Mouse (Mus musculus) embryonic fibroblast, embryonic 13.5 days (primary cell): ENCODE measurements around the gene Eif2ak4. TPM values are rescaled to one million over a fixed set of nuclear protein-coding genes. Genes with fewer than 3 reads are reported as not detected.

Source experiments
- H3K27ac ChIP-seq: 2 replicates; pipeline ENCODE4 v1.5.1; 2012; ENCODE audit warnings: low read length, control low read depth, inconsistent platforms; ENCODE audit not compliant: insufficient read depth
- H3K4me1 ChIP-seq: 2 replicates; pipeline ENCODE4 v1.6.1; 2011; ENCODE audit warnings: low read length; ENCODE audit not compliant: control insufficient read depth, insufficient read depth
- H3K4me3 ChIP-seq: 2 replicates; pipeline ENCODE4 v1.5.1; 2011; ENCODE audit warnings: mild to moderate bottlenecking, control low read depth, low read length; ENCODE audit not compliant: insufficient read depth
- CTCF ChIP-seq: IDR thresholded peaks from 2 replicates; pipeline ENCODE4 v1.5.1; 2011; ENCODE audit warnings: mild to moderate bottlenecking, control low read depth, low read length, moderate library complexity, borderline replicate concordance; ENCODE audit not compliant: insufficient read depth
- POLR2A ChIP-seq: IDR thresholded peaks from 2 replicates; pipeline ENCODE4 v1.6.1; 2011; ENCODE audit warnings: low read depth, mild to moderate bottlenecking, control low read depth, low read length, moderate library complexity
- polyA plus RNA-seq: library from polyadenylated mRNA; stranded (reverse); fragments of >200 nt; gene quantifications from 2 replicates; pipeline ENCODE4 v1.2.4, GENCODE M21; 2011; ENCODE audit warnings: low read depth; ENCODE audit not compliant: missing spikeins, insufficient read length

Eif2ak4 gene
- polyA plus RNA-seq, 1 experiment: 18.3 TPM

GRCm38 (mm10) chr2:118497890-118498289 is 109.5 kb downstream of the Eif2ak4 start:
- H3K27ac ChIP-seq: no peak overlapping the region
- H3K4me1 ChIP-seq: no peaks in the 10 kb centered on the region
- no peak overlapping the region for H3K4me3 ChIP-seq
- TF ChIP-seq POLR2A: no peak
- TF ChIP-seq CTCF: no peak

- no peak for TF ChIP-seq CTCF
- TF ChIP-seq POLR2A: no peak
- no peak overlapping the region for H3K4me3 ChIP-seq
- no peak overlapping the region for H3K27ac ChIP-seq
- H3K4me1 ChIP-seq: no peaks in the 10 kb centered on the region
Observed at GRCm38 (mm10) chr2:118498476-118498875, 110.1 kb downstream of the Eif2ak4 start.

- H3K4me1 ChIP-seq: no peaks in the 10 kb centered on the region
- no peak overlapping the region for H3K27ac ChIP-seq
Observed at GRCm38 (mm10) chr2:118499135-118499961, 110.9 kb downstream of the Eif2ak4 start.

GRCm38 (mm10) chr2:118500191-118500590 is 111.8 kb downstream of the Eif2ak4 start:
- TF ChIP-seq CTCF: no peak
- TF ChIP-seq POLR2A: no peak
- no peak overlapping the region for H3K4me3 ChIP-seq
- H3K27ac ChIP-seq: no peak overlapping the region

More at GRCm38 (mm10) chr2:118499135-118499961, 110.9 kb downstream of the Eif2ak4 start:
- no peak for TF ChIP-seq CTCF
- no peak for TF ChIP-seq POLR2A
- no peak overlapping the region for H3K4me3 ChIP-seq

GRCm38 (mm10) chr2:118507126-118507525 is 118.7 kb downstream of the Eif2ak4 start:
- Histone ChIP-seq H3K4me1 (no peaks in the 10 kb centered on the region), H3K27ac (no peak overlapping the region), H3K4me3 (no peak overlapping the region)
- TF ChIP-seq POLR2A: no peak
- no peak for TF ChIP-seq CTCF

More at GRCm38 (mm10) chr2:118500191-118500590, 111.8 kb downstream of the Eif2ak4 start:
- no peaks in the 10 kb centered on the region for H3K4me1 ChIP-seq

GRCm38 (mm10) chr2:118509688-118510446 is 121.4 kb downstream of the Eif2ak4 start:
- Histone ChIP-seq H3K4me3 (no peak overlapping the region), H3K27ac (no peak overlapping the region), H3K4me1 (no peaks in the 10 kb centered on the region)
- TF ChIP-seq CTCF: no peak
- TF ChIP-seq POLR2A: no peak

- TF ChIP-seq CTCF (no peak), POLR2A (no peak)
- Histone ChIP-seq H3K27ac (no peak overlapping the region), H3K4me1 (no peaks in the 10 kb centered on the region), H3K4me3 (no peak overlapping the region)
Observed at GRCm38 (mm10) chr2:118510447-118511310, 122.3 kb downstream of the Eif2ak4 start.

GRCm38 (mm10) chr2:118511779-118512417 is 123.5 kb downstream of the Eif2ak4 start:
- no peak for TF ChIP-seq POLR2A
- TF ChIP-seq CTCF: no peak
- H3K4me1 ChIP-seq: no peaks in the 10 kb centered on the region
- no peak overlapping the region for H3K27ac ChIP-seq
- H3K4me3 ChIP-seq: no peak overlapping the region

- Histone ChIP-seq H3K27ac (no peak overlapping the region), H3K4me3 (no peak overlapping the region), H3K4me1 (no peaks in the 10 kb centered on the region)
- TF ChIP-seq POLR2A (no peak), CTCF (no peak)
Observed at GRCm38 (mm10) chr2:118512418-118513377, 124.3 kb downstream of the Eif2ak4 start.
